Mouse (Mus musculus) forebrain, postnatal 0 days (tissue): ENCODE measurements at regions not wholly inside any gene's neighbourhood (a gene's known extent, or its start where the extent isn't known, plus 50 kb on each side); places are given as distances from the start of the nearest gene placed in this dataset.

Source experiments
- ATAC-seq: fragments of 200-750 bp; cut with Nextera tagmentation; 2 replicates; pipeline ENCODE4 v1.8.0; 2017; ENCODE audit warnings: mild to moderate bottlenecking, moderate library complexity
- DNase-seq: peaks from one replicate; pipeline ENCODE4 v3.0.0-alpha.2; 2015
- H3K27ac ChIP-seq: fragments of 300-500 bp; sonication (generic); 2 replicates; pipeline ENCODE4 v1.5.1; 2014; ENCODE audit warnings: low read depth, mild to moderate bottlenecking, antibody characterized with exemption, low read length, moderate library complexity, mixed read lengths
- H3K27me3 ChIP-seq: fragments of 300-500 bp; sonication (generic); 2 replicates; pipeline ENCODE4 v1.6.1; 2014; ENCODE audit warnings: mild to moderate bottlenecking, low read length, mixed read lengths; ENCODE audit not compliant: insufficient read depth
- H3K36me3 ChIP-seq: fragments of 300-500 bp; sonication (generic); 2 replicates; pipeline ENCODE4 v1.6.1; 2014; ENCODE audit warnings: mild to moderate bottlenecking, moderate library complexity; ENCODE audit not compliant: insufficient read depth
- H3K4me1 ChIP-seq: fragments of 300-500 bp; sonication (generic); 2 replicates; pipeline ENCODE4 v1.6.1; 2014; ENCODE audit warnings: antibody characterized with exemption; ENCODE audit not compliant: insufficient read depth
- H3K4me2 ChIP-seq: fragments of 300-500 bp; sonication (generic); 2 replicates; pipeline ENCODE4 v1.6.1; 2014; ENCODE audit warnings: low read depth, mild to moderate bottlenecking, moderate library complexity
- H3K4me3 ChIP-seq: fragments of 300-500 bp; sonication (generic); 2 replicates; pipeline ENCODE4 v1.5.1; 2014; ENCODE audit warnings: low read depth, low read length, mixed read lengths
- H3K9ac ChIP-seq: fragments of 300-500 bp; sonication (generic); 2 replicates; pipeline ENCODE4 v1.6.1; 2014; ENCODE audit warnings: mild to moderate bottlenecking
- H3K9me3 ChIP-seq: fragments of 300-500 bp; sonication (generic); 2 replicates; pipeline ENCODE4 v1.6.1; 2016; ENCODE audit warnings: low read length
- CTCF ChIP-seq: sonication (generic); IDR thresholded peaks from 2 replicates; pipeline ENCODE4 v1.5.1; 2016; ENCODE audit warnings: antibody characterized with exemption, control low read depth, low read depth
- WGBS: fragments of 180-500 bp; shearing (Covaris S2); extraction: QIAGEN DNeasy Blood & Tissue Kit; methylation state at CpG from one replicate; pipeline ENCODE4 v1.1.7; 2014; 5-methylcytosine and 5-hydroxymethylcytosine counted together

DNA sequence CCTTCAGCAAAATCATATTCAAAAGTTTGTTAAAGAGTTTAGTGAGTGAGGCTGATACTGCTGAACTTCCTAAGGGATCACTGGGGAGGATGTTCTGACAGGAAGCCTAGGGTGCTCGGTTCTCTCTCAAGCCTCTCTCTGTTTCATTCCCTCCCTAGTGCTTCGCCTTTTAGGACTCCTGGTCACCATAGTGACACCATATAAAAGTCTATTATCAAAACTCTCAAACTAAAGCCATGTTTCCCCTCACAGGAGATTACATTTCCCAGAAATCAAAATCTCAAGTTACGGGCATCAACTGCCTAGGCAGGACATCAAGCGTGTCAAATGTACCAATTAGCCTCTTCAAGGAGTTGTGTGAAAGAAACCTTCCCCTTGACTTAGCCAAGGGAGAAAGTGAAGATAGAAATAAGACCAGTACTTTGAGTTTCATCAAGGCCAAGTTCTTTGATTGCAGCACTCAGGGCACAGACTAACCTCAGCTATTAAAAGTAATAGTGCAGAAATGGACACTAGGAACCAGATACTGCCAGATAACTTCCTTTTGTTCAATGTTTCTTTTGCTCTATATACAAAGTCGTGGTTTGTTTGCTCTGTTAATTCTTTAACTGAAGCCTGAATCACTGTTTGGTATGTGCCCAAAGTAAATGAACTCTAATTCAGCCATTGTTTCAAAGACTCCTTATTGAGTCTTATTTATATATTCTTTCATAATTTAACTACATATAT lies 752.6 kb downstream of the Jrkl start:
- Histone ChIP-seq H3K4me1 (no peaks in the 10 kb centered on the region), H3K9ac (no peak overlapping the region), H3K36me3 (no peaks in the 10 kb centered on the region), H3K27me3 (no peaks in the 10 kb centered on the region), H3K4me3 (no peak overlapping the region), H3K9me3 (no peaks in the 10 kb centered on the region), H3K4me2 (no peak overlapping the region), H3K27ac (no peak overlapping the region)
- 62% methylated on average over 5 of the region's 5 CpGs for WGBS
- no peak for ATAC-seq
- DNase-seq, result no peak
- no peak for TF ChIP-seq CTCF

DNA sequence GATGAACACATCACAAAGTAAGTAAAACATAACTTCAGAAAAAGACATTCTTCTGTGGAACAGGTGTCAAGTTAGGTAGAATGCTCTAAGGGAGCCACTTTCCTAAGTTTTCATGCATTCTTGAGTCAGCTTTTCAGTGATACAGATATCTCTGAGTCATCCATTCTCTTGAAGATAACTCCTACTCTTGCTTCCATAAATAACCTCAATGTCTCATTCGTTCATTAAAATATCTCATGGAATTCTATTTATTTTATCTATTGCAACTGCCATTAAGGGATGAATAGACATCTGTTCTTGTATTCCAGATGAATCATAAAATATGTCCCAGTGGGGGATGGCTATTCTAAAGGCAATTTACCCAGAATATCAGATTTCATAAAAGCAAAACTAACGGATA lies 787.8 kb downstream of the Jrkl start:
- Histone ChIP-seq H3K9ac (no peak overlapping the region), H3K36me3 (no peaks in the 10 kb centered on the region), H3K27me3 (no peaks in the 10 kb centered on the region), H3K9me3 (no peaks in the 10 kb centered on the region), H3K4me3 (no peak overlapping the region), H3K4me2 (no peak overlapping the region), H3K27ac (no peak overlapping the region), H3K4me1 (no peaks in the 10 kb centered on the region)
- WGBS, result 88% methylated on average over 2 of the region's 2 CpGs
- ATAC-seq, result no peak
- DNase-seq, result no peak
- no peak for TF ChIP-seq CTCF

DNA sequence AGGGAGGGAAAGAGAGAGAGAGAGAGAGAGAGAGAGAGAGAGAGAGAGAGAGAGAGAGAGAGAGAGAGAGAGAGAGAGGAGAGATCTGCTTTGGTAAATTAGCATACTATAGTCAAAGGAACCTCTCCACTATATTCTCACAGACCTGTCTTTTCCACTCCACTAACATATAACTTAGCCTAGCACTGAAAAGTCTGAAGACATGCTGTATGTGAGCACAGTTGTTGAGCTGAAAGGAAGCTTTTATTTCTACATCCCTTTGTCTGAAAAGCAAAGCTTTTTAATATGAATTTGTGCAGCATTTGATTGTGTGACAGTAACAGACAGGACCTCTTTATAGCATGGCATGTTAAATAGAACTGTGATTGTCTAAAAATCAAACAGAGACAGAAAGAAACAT lies 788.9 kb downstream of the Jrkl start:
- no peak overlapping the region for H3K4me3 ChIP-seq
- no peak overlapping the region for H3K27ac ChIP-seq
- no peaks in the 10 kb centered on the region for H3K27me3 ChIP-seq
- no peak for TF ChIP-seq CTCF
- no peak overlapping the region for H3K9ac ChIP-seq
- H3K4me2 ChIP-seq, result no peak overlapping the region
- ATAC-seq (peak; percentile 82; the same call in 1 of the 2 replicates), DNase-seq (no peak)
- H3K4me1 ChIP-seq, result no peaks in the 10 kb centered on the region
- H3K36me3 ChIP-seq, result no peaks in the 10 kb centered on the region
- no peaks in the 10 kb centered on the region for H3K9me3 ChIP-seq

DNA sequence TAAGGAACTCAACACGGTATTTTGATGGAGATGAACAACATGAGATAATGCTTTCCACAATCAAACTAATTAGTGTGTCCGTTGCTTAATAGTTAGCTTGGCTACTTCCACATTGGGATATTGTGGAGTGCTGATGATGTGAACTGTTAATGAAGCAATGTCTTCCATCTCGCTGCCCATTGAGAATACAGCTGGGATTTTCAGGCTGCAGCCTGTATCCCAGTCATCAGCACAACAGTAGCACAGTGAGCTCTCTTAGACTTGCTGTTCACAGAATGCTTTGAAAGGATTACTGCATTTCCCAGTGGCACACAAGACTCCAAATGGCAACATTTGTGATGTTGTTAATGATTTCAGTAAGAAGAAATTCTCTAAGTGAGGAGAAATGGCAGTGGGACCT lies 811.5 kb downstream of the Jrkl start:
- DNase-seq (no peak), ATAC-seq (no peak)
- no peaks in the 10 kb centered on the region for H3K4me1 ChIP-seq
- H3K4me2 ChIP-seq, result no peak overlapping the region
- no peak overlapping the region for H3K27ac ChIP-seq
- H3K36me3 ChIP-seq, result no peaks in the 10 kb centered on the region
- H3K4me3 ChIP-seq, result no peak overlapping the region
- H3K9me3 ChIP-seq, result no peaks in the 10 kb centered on the region
- H3K9ac ChIP-seq, result no peak overlapping the region
- H3K27me3 ChIP-seq, result no peaks in the 10 kb centered on the region
- no peak for TF ChIP-seq CTCF
- 15% methylated on average over 3 of the region's 3 CpGs for WGBS

DNA sequence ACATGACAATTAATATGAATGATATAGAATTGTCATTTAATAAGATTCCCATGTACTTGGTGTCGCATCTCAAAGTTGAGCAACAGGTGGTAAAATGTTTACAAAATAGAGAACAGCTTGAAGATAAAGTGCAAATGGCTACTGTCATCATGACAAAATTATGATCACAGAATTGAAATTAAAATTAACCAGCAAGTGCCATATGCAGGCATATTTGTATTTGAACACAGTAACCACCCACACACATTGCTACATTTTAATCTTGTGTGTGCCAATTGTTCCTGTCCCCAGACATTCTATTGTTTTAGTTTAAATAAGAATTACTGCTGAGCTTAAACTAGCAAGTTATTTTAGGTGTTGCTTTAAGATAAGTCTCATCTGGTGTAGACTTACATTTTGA lies 823.7 kb downstream of the Jrkl start:
- H3K4me2 ChIP-seq, result no peak overlapping the region
- H3K36me3 ChIP-seq, result no peaks in the 10 kb centered on the region
- H3K4me3 ChIP-seq, result no peak overlapping the region
- H3K9ac ChIP-seq, result no peak overlapping the region
- H3K27me3 ChIP-seq, result no peaks in the 10 kb centered on the region
- no peak for TF ChIP-seq CTCF
- H3K9me3 ChIP-seq, result no peaks in the 10 kb centered on the region
- no peak for DNase-seq
- WGBS, result 80% methylated on average over 1 of the region's 1 CpGs
- no peaks in the 10 kb centered on the region for H3K4me1 ChIP-seq
- no peak overlapping the region for H3K27ac ChIP-seq
- no peak for ATAC-seq

DNA sequence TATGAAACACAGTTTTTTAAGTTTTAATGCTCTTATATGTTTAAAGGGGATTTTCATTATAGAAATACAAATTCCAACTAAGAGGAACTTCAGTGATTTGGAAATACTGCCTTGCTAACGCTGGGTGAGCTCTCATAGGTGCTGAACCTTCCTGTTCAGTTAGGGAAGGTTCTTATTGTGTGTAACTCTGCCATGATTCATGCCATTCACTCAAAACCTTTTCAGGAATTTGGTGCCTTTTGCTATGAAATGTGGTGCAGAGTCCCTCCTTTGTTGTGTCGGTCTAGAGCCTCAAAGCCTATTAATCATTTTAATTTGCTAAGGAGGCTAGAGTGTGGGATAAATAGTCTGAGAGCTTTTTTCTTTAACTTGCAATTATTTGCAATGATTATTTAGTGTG lies 837.1 kb downstream of the Jrkl start:
- ATAC-seq, result no peak
- 44% methylated on average over 2 of the region's 2 CpGs for WGBS

DNA sequence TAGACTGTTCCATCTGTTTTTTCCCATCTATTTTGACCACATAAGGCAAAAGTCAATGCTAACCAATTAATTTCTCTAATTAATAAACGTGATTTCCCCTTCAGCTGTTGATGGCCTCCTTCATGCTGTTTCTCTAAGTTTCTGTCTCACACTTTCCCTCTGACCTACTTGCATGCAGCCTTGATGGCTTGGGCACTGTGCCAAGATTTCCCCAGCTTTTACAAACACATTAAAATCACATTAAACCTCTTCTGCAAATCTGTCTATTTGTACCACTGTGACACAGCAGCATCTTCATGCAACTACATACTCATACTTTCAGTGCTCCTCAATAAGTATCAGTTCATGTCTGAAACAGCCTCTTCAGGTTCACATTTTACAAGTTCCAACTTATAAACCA lies 841.4 kb downstream of the Jrkl start:
- H3K27me3 ChIP-seq, result no peaks in the 10 kb centered on the region
- DNase-seq, result peak; percentile 11
- WGBS, result 33% methylated on average over 1 of the region's 1 CpGs

More for the DNA sequence above, 837.1 kb downstream of the Jrkl start:
- Histone ChIP-seq H3K9ac (no peak overlapping the region), H3K4me1 (no peaks in the 10 kb centered on the region), H3K27me3 (no peaks in the 10 kb centered on the region), H3K27ac (no peak overlapping the region), H3K9me3 (no peaks in the 10 kb centered on the region), H3K36me3 (no peaks in the 10 kb centered on the region), H3K4me3 (no peak overlapping the region), H3K4me2 (no peak overlapping the region)
- DNase-seq, result no peak
- no peak for TF ChIP-seq CTCF

More for the DNA sequence above, 841.4 kb downstream of the Jrkl start:
- Histone ChIP-seq H3K9me3 (no peaks in the 10 kb centered on the region), H3K9ac (no peak overlapping the region), H3K4me3 (no peak overlapping the region), H3K4me2 (no peak overlapping the region), H3K27ac (no peak overlapping the region), H3K36me3 (no peaks in the 10 kb centered on the region), H3K4me1 (no peaks in the 10 kb centered on the region)
- ATAC-seq, result no peak
- TF ChIP-seq CTCF, result no peak
